Mouse (Mus musculus): ENCODE data around the gene Gja10.

The Gja10 gene

GRCm38 (mm10) chr4:32560724-32561554 lies 41.6 kb downstream of the Gja10 start:
- peak in 1 of 2 experiments; percentile 38 for DNase-seq

- no peak for DNase-seq
Measured at GRCm38 (mm10) chr4:32560246-32560645, 42.3 kb downstream of the Gja10 start.

- DNase-seq: no peak
Measured at GRCm38 (mm10) chr4:32555506-32555905, 47.1 kb downstream of the Gja10 start.

- DNase-seq: peak; percentile 42 to 55
Measured at GRCm38 (mm10) chr4:32551337-32551736, 51.2 kb downstream of the Gja10 start.

GRCm38 (mm10) chr4:32549150-32549549 lies 53.4 kb downstream of the Gja10 start:
- no peak for DNase-seq
